ENCODE assay signal across 15 mouse cellular contexts in genomic region chr2:70573544-70574210, GRCm38 (mm10). TPM values are rescaled to one million over a fixed set of nuclear protein-coding genes. Genes with fewer than 3 reads are reported as not detected.
"Had no signal": no experiment of that assay in that cellular context is flagged by ENCODE, and none has a peak within 500 bp of the region (broad histone marks: within the 10 kb centered on the region; RNA-seq: fewer than 3 reads in every experiment).

No protein-coding gene starts in this region.

- H3K4me3 ChIP-seq: limb, embryonic 12.5 days; liver, embryonic 15.5 days; midbrain, embryonic 10.5 days; midbrain, embryonic 15.5 days had no signal

- H3K9ac ChIP-seq: limb, embryonic 12.5 days; liver, embryonic 15.5 days; midbrain, embryonic 15.5 days had no signal

- H3K4me2 ChIP-seq: limb, embryonic 12.5 days; liver, embryonic 11.5 days; liver, embryonic 15.5 days; midbrain, embryonic 15.5 days had no signal

- DNase-seq: layer of hippocampus, postnatal 36 days; lung, adult 2 months; lung, postnatal 4 days; right cerebral cortex, adult 18-20 months; right cerebral cortex, postnatal 25 days; thymus, postnatal 4 days had no signal

- H3K36me3 ChIP-seq: limb, embryonic 12.5 days; liver, embryonic 15.5 days; midbrain, embryonic 10.5 days; midbrain, embryonic 15.5 days had no signal

- H3K4me1 ChIP-seq: liver, embryonic 15.5 days had no signal

- H3K9me3 ChIP-seq: limb, embryonic 12.5 days; liver, embryonic 15.5 days; midbrain, embryonic 10.5 days; midbrain, embryonic 15.5 days had no signal

- ATAC-seq: lung, postnatal 0 days; midbrain, embryonic 15.5 days had no signal

- H3K27ac ChIP-seq: kidney, postnatal 0 days; limb, embryonic 12.5 days; liver, embryonic 15.5 days; midbrain, embryonic 10.5 days; midbrain, embryonic 15.5 days; stomach, postnatal 0 days had no signal

RNA-seq across cellular contexts. Expression of gene Gad1, which starts 20.8 kb away (rescaled TPM):
- total RNA-seq: megakaryocyte, adult 5-6 weeks had no signal
